Mouse (Mus musculus) brown adipose tissue, adult 24 weeks (tissue): ENCODE results near the gene Cnbd2. TPM values are rescaled to one million over a fixed set of nuclear protein-coding genes. Genes with fewer than 3 reads are reported as not detected.

Experiments
- H3K27ac ChIP-seq: fragments of 200-500 bp; replicated peaks from 2 replicates; pipeline ENCODE4 v1.5.1; 2012; ENCODE audit warnings: low read depth, mild to moderate bottlenecking, low read length
- H3K4me1 ChIP-seq: fragments of 200-500 bp; 2 replicates; pipeline ENCODE4 v1.6.1; 2012; ENCODE audit warnings: low read length, mixed read lengths; ENCODE audit not compliant: control insufficient read depth, insufficient read depth, insufficient read length
- H3K4me3 ChIP-seq: fragments of 200-500 bp; 2 replicates; pipeline ENCODE4 v1.5.1; 2012; ENCODE audit warnings: low read depth, mild to moderate bottlenecking, low read length, moderate library complexity; ENCODE audit not compliant: insufficient read depth
- polyA plus RNA-seq: library from polyadenylated mRNA; stranded (reverse); fragments of >200 nt; gene quantifications from 2 replicates; pipeline ENCODE4 v1.2.4, GENCODE M21; 2012; ENCODE audit not compliant: missing spikeins, insufficient read depth, insufficient read length

The Cnbd2 gene
- polyA plus RNA-seq = 1.5 and 2.0 TPM in 2 replicates

DNA sequence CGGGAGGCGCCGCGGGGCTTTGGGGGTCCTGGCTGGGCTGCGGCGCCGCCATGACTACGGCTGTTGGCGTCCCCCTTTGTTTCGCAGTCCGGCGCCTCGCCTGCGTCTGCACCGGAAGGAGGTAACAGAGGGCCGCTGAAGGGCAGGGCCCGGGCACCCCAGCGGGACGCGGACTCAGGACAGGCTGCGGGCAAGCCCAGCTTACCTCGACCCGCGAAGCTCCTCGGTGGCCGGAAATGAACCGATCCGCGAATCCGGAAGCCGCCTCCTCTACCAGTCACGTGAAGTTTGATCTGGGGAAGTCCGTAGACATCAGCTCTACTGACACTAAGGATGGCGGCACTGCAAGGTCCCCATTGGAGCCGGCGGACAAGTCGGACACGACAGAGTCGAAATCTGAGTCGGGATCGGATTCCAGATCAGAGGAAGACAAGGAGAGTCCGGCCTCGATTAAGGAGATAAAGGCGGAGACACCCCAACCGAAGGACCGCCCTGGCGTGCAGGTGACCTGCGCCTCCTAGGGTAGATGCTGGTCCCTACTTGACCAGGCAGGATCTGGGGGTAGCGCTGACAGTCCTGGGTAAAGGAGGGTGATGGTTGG is at the start of gene Cnbd2, which contains the start of gene Scand1:
Gene Cnbd2, plus strand, starts transcription at position 3 of the 601 bp plus-strand sequence.
Gene Scand1, minus strand, starts transcription at position 408 of the 601 bp plus-strand sequence.
- H3K4me1 ChIP-seq = no peaks in the 10 kb centered on the region
- H3K27ac ChIP-seq = peak within 1 kb of the TSS; percentile 94
- H3K4me3 ChIP-seq = peak within 1 kb of the TSS; percentile 72

DNA sequence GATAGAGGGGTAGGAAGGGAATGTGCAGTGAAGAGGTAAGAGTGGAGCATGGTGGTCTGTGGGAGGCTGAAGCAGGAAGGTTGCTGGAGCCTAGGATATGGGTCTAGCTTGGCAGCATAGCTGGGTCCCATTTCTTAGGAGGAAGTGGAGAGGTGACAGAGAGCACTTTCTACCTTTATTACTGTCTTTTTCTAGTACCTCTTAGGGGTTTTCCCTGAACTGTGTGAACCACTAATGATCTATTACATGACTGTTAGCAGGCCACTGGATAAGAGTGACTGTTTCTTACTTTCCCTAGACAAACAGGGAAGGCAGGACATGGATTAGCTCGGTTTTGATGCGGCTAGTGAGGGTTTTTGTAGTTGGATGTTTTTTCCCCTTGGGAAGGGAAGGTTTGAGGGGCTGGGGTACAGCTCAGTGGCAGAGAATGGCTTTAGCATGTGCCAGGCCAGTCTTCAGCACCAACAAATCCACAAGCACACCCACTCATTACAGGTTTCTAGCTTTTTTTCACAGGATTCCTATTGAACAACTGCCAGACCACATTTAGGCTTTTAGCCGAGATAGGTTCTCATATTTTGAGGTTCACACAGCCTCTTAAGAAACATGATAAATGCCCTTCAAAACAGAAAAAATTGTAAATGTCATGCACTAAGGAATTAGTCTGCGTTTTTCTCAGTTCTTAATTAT is 48.8 kb upstream of the Cnbd2 start:
- H3K4me3 ChIP-seq = no peak overlapping the region
- no peak overlapping the region for H3K27ac ChIP-seq
- H3K4me1 ChIP-seq = peaks cover 15% of the 10 kb centered on the region

DNA sequence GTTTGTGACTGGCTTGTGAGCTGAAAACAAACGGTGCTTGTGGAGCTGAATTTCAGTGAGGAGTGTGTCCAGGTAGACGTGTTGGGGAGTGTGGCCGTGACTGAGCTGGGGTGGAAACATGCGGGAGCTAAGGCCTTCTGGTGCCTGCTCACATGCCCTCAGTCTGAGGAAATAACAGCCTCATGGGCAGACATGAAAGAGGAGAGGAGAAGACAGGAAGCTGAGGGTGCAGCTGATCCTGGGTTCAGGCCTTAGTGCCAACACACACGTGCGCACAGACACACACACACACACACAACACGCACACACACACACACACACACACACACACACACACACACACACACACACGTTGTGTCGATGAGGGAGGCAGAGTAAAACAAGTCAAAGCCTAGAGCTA is 44.5 kb upstream of the Cnbd2 start:
- Histone ChIP-seq H3K27ac (no peak overlapping the region), H3K4me1 (no peaks in the 10 kb centered on the region)

DNA sequence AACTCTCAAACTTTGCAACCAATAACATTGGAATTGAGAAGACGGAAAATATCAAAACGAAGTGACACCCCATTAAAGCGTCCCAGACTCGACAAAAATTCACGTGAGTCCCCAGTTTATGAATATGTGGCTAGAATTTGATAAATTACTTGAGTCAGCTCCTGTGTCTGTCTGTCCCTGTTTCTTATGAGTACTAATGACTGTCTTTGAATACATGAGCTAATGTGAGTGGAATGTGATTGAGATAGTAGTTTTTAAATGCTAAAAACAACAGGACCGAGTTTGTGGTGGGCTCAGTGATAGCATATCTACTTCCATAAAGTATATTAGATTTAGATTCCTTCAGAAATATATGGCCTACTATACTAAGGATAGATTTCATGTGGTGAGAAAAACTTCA is 39.5 kb upstream of the Cnbd2 start:
- Histone ChIP-seq H3K4me1 (no peaks in the 10 kb centered on the region), H3K4me3 (no peak overlapping the region), H3K27ac (no peak overlapping the region)

More for the DNA sequence above, 44.5 kb upstream of the Cnbd2 start:
- no peak overlapping the region for H3K4me3 ChIP-seq

DNA sequence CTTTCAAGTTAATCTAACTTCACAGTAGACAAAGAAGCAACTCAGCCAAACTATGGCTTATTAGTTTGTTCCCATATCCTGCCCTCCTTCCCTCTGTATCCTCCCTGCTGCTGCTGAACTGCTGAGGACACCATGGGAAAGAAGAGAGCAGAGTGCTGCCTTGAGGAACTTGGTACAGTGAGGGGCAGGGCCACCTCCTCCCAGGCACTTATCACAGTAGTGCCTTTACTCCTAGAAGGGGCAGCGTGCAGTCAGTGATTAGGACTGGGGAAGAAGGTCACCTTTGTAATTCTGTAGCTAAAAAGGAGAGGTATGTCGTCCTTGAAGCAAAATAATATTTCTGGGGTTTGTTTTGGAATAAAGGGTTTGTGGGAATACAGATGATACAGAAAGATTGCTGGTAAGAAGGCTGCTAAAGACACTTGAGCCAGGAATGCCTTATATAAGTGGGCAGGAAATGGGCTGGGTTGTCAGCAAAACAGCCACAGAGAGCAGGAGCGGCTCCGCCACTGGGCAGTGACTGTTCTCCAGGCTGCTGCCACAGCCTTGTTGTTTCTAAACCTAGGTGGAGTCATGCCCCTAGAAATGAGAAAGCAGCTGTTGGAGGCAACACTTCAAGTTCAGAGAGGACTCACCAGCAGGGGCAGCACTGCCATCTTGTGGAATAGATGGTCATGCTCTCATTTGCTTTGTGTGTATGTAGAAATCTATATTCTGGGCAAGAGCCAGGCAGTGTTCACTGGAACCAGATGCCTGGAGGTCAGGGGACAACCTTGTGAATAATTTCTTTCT is 33.7 kb upstream of the Cnbd2 start:
- peak overlapping the region; percentile 54 for H3K27ac ChIP-seq
- H3K4me1 ChIP-seq = no peaks in the 10 kb centered on the region
- no peak overlapping the region for H3K4me3 ChIP-seq

DNA sequence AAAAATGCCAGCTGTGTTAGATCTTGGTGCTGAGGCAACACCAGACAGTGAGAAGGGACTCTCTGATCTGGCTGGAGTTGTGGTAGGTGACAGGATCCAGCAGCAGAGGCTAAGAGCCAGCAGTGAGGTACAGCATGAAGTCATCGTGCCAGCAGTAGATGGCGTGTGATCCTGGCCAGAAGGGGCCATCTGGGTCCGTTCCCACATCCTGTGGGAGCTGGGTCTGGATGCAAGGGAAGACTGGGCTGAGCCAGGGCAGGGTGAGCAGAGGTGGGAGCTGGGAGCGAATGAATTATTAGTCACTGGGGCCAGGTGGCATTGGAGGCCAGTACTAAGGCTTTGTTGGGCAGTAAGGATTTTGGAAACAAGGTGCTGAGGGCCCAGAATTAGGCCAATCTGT is 30.9 kb upstream of the Cnbd2 start:
- Histone ChIP-seq H3K27ac (no peak overlapping the region), H3K4me1 (no peaks in the 10 kb centered on the region), H3K4me3 (no peak overlapping the region)

DNA sequence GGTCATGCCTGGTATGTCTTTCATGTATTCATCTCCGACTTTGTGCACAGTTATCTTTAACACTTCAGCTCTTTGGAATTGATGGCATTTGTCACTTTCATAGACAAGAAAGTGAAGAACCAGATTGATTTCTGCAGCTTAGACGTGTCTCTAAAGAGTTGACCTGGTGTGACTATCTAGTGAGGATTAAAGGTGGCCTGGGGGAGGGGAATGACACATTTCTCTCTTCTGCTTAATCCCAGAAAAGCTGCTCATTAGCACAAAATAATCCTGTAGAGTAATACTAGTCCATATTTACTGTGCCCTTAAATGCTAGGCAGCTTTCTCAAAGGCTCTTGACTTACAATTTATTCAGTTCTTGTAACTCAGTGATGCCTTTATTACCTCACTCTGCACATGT is 26.9 kb upstream of the Cnbd2 start:
- Histone ChIP-seq H3K4me1 (no peaks in the 10 kb centered on the region), H3K4me3 (no peak overlapping the region), H3K27ac (no peak overlapping the region)

DNA sequence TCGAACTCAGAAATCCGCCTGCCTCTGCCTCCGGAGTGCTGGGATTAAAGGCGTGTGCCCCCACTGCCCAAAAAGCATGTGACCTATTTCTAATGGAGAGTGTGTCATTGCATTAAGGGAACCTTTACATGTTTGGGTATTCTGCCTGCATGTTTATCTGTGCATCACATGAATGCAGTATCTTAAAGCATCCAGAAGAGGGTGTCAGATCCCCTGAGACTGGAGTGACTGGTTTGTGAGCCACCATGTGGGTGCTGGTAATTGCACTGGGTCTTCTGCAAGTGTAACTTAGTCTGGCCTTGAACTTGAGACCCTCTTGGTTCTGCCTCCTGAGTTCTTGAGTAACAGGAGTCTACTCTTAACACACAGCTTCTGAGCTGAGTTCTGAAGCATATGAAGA is 25.4 kb upstream of the Cnbd2 start:
- Histone ChIP-seq H3K4me1 (no peaks in the 10 kb centered on the region), H3K4me3 (no peak overlapping the region), H3K27ac (no peak overlapping the region)

DNA sequence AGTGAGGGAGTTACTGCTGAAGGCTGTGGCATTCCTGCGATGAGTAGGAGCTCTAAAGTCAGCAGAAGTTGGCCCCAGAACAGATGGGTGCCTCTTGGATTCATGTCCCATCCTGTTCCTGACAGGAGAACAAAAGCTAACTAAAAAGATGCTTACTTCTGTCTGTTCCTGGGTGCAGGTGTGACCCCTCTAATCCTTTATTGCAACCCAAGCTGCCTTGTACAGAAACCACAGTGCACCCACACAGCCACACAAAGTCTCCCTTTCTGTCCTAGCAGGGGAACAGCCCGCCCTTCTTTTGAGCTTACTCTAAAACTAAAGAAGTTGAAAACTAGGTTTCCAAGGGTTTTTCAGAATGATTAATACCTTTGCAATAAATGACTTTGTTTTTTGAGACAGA is 23.9 kb upstream of the Cnbd2 start:
- Histone ChIP-seq H3K4me3 (no peak overlapping the region), H3K27ac (no peak overlapping the region), H3K4me1 (no peaks in the 10 kb centered on the region)

DNA sequence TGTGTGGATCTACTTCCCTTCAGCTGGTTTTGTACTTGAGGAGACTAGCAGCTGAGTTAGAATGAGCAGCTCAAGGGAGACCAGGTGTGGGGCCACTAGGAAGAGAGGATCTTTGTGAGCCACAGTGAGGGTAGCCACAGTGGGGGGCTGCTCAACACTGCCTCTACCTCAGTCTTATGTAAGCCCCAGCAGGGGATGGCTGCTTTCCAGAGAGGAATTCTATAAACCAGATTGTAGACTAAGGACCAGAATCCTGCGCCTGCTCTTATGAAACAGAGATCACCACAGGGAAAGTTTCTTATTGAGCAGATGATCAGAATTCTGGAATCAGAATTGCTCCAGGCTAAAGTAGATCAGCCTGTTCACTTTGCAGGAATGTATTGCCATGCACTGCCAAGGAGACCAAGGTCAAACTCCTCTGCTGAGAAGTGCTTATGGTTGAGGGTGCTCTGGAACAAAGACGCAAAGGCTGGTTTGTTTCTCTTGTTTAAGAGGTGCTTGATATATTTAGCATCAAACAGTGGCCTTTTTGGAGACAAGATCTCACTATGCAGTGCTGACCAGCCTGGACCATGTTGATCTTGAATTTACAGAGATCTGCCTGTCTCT is 22.4 kb upstream of the Cnbd2 start:
- Histone ChIP-seq H3K4me1 (no peaks in the 10 kb centered on the region), H3K4me3 (no peak overlapping the region), H3K27ac (no peak overlapping the region)

DNA sequence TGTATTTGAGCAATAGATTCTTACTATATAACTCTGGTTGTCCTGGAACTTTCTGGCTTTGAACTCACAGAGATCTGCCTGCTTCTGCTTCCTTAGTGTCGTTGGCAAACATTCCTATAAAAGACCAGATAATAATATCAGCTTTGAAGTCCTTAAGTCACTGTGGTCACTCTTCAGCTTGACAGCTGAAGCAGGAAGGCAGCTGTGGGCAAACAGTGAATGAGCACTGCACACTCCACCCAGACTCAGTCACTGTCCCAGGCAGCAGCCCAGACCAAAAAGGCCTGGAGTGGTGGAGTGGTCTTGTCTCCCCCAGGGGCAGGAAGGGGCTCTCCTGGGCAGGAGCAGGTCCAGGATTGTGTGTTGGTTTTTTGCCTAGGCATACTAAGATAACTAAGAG is 20.1 kb upstream of the Cnbd2 start:
- H3K4me3 ChIP-seq = no peak overlapping the region
- H3K4me1 ChIP-seq = no peaks in the 10 kb centered on the region
- H3K27ac ChIP-seq = no peak overlapping the region

DNA sequence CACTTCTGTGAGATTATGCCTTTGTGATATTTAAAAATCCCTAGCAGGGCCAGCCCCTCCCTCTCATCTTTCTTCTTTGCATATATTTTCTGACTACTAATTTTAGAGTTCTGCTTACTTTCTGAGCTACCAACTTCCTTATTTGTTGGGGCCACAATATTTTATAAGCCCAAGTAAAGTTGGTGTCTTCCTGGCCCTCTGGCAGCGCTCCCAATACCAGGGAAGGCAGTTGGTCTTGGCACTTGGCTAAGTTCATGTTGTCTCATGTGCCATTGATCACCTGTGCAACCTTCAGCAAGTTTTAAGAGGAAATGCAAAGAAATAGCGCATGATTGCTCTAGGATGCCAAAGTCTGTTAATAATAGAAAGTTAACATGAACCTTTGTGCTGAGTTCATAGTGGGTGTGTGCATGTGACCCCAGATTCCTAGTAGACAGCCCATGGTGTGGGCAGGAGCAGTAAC is 16.5 kb upstream of the Cnbd2 start:
- Histone ChIP-seq H3K4me3 (no peak overlapping the region), H3K27ac (no peak overlapping the region), H3K4me1 (no peaks in the 10 kb centered on the region)

DNA sequence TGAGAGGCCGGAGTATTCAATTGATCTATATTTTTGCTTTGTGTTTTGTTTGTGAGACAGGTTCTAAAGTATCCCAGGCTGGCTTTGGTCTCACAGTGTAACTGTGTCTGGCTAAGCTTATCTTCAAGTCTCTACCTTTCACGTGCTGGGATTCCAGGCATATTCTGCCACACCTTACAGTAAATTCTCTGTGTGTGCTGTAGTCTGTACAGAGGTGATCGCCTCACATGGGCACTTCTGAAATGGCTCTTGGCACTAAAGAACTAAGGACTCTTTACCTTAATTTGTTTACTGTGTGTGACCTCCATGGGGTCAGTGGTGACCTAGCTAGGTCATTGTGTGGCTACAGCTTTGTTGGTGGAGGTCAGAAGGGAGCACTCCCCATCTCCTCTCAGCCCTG is 15.9 kb upstream of the Cnbd2 start:
- H3K4me3 ChIP-seq = no peak overlapping the region
- H3K27ac ChIP-seq = no peak overlapping the region

DNA sequence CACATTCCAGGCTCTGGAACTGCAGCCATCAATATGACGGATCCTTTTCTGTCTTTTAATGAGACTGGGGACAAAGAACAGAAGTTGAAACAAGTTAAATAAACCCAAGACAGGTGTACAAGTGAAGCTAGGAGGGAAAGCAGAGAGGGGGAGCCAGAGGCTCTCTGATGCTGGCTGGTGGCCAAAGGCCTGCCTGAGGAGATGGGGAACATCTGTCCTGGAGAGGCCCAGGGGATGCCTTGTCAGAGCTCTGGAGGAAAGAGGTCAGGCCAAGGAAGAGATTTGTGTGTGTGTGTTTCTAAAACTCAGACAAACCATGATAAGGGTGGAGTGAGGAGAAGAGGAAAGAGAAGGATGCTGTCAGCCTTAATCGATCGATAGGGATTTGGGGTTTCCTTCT is 14.4 kb upstream of the Cnbd2 start:
- no peak overlapping the region for H3K27ac ChIP-seq
- no peak overlapping the region for H3K4me3 ChIP-seq
- no peaks in the 10 kb centered on the region for H3K4me1 ChIP-seq

More for the DNA sequence above, 15.9 kb upstream of the Cnbd2 start:
- H3K4me1 ChIP-seq = no peaks in the 10 kb centered on the region

DNA sequence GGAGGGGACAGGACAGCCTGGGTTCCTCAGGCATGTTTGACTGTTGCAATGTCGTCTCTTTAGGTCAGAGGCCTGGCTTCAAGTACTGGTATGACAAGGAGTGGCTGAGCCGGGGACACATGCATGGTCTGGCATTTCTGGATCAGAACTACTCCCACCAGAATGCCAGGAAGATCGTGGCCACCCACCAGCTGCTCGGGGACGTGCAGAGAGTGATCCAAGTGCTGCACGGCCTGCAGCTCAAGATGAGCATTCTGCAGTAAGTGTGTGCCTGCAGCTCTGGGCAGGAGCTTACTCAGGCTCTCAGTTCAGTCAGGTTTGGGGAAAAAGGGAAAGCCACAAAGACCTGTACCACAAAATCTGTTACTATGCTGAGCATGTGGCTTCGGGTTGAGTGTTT is 13.6 kb upstream of the Cnbd2 start:
- Histone ChIP-seq H3K4me3 (no peak overlapping the region), H3K27ac (no peak overlapping the region), H3K4me1 (no peaks in the 10 kb centered on the region)
